Mouse (Mus musculus) embryonic stem cell, embryonic (primary cell): Measurements from ENCODE around the gene Dcaf1.

Experiments
- CTCF ChIA-PET, 4 experiments: fragments of 300-600 bp in 2 of 4; fragments of 350-600 bp in 2 of 4; sonication (Branson Sonifier 250); formaldehyde crosslinking; loops; one replicate each; lab custom pipeline; 2022; ENCODE audit warnings: inconsistent platforms in 2 of 4; lab: Charles Lee
- POLR2A ChIA-PET, 4 experiments: fragments of 300-600 bp in 2 of 4; fragments of 350-600 bp in 2 of 4; sonication (Branson Sonifier 250); formaldehyde crosslinking; loops; one replicate each; lab custom pipeline; 2022; ENCODE audit warnings: antibody characterized with exemption in 4 of 4, inconsistent platforms in 1 of 4; lab: Charles Lee

The Dcaf1 gene

DNA sequence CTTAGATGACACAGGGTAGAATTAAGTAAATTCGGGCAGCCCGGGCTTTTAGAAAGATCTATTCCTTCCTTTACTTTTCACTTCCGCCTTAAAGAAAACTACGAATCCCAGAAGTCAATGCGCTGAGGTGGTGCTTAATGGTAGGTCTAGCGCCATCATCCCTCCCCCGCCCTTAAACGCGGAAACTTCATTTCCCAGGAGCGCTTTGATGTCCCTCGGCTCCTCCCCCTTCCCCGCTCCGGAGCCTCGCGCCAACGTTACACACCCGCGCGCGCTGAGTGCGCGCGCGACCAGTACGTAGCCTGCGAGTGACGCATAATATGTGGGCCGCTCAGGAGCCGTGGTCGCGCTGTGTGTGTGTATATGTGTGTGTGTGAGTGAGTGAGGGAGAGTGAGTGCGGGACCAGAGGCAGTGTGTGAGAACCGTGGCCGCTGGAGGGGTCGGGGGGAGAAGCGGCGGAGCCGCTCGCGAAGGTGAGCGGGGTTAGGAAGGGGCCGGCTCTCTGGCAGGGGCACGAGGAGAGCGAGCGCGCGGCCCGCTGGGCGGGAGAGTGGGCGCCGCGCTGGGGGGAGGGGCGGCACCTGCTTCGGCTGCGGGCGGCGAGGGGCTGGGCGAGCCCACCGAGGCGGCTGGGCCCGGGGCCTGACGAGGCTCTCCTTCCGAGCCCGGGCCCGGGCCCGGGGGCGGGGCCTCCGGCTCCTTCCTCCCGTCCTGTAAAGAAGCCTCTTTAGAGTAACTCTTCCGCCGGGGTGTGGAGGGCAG is at the start of gene Dcaf1:
Gene Dcaf1 (plus strand): TSS at position 257 of the 763 bp plus-strand sequence.
- POLR2A ChIA-PET = interaction anchor here in 3 of 4 experiments (0.8 to 3.0 kb wide), 39 partner anchors 8 to 519 kb away, joined by 3 to 22 read pairs (median 4); partner anchors contain the start of genes Manf (in 3 of the 3), Rbm15b (in 3 of the 3), Rad54l2 (in 2 of the 3) and Tex264 (in 2 of the 3)
- CTCF ChIA-PET = interaction anchor here in 1 of 4 experiments (1.0 kb wide), 2 partner anchors 65 to 179 kb away, joined by 8 to 9 read pairs; partner anchors contain the start of gene Rbm15b

DNA sequence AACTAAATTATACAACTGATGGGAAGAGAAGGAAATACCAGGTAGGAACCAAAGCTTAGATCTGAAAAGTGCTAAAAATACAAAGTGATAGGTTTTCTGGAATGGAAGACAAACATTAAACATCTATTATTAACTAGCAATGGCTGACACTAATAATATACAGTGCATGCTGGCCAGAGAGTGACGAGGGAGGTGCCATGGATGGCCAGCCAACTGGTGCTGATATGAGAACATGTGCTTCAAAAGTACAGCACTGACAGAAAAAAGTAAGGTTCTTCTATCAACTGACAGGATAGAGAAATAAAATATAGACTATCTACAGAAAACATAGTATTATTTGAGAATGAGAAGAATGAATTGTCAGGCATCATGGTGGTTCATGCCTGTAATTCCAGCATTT is 45.6 kb upstream of the Dcaf1 start:
- ChIA-PET POLR2A (no interaction called here), CTCF (no interaction called here)

DNA sequence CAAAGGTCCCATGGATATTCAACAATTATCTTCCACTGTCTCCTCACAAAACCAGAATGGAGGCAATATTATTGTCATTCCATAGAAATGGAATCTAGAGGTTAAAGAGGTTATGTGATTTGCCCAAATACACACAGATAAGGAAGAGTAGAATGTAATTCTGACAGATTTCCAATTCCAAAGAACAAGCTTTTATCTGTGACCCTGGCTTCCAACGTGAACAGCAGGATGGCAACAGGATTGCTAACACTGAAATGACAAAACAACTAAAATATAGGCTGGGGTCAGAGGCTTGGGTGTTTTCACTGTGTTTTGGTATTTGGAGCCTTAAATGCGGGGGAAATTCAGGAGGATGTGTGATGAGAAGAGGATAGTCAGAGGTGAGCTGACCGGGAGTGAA is 44.3 kb upstream of the Dcaf1 start:
- CTCF ChIA-PET = interaction anchor here in 1 of 4 experiments (0.6 kb wide), 1 partner anchor 33 kb away, joined by 9 read pairs; no protein-coding TSS in a partner anchor
- POLR2A ChIA-PET = interaction anchor here in 2 of 4 experiments (0.6 to 1.8 kb wide), 6 partner anchors 10 to 346 kb away, joined by 3 to 6 read pairs (median 4); partner anchors contain the start of gene Rad54l2 (in 1 of the 2)

DNA sequence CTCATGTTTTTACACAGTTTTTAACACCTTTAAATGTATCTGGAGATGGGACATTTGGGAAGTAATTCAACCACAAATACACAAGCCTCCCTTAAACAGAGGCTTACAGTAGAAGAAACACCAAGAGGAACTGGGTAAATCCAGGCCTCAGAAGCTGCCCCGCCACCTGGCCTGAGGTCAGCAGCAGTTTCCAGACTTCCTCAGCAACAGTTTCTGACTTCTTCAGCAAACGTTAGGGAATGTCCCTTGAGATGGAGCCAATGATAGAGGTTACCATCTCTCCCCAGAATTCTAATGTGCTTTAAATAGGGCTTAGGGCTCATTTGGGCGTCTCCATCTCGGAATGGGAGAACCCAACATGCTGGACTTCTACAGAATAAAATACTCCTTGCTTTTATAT is 43.4 kb upstream of the Dcaf1 start:
- CTCF ChIA-PET = no interaction called here
- POLR2A ChIA-PET = interaction anchor here in 1 of 4 experiments (1.8 kb wide), 1 partner anchor 9 kb away, joined by 6 read pairs; no protein-coding TSS in a partner anchor

DNA sequence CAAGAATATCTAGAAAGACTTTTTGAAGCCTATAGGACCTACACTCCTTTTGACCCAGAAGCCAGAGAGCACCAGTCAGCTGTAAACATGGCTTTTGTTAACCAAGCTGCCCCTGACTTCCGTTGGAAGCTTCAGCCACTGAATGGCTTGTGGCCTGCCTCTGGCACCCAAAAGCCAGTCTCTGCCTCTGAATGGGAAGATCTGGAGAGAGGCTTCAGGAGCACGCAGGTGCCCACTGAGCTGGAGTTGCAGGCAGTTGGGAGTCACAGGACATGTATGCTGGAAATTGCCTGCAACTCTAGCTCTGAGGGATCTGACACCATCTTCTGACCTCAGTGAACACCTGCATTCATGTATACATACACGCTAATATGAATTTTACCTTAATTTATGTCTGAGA is 41.6 kb upstream of the Dcaf1 start:
- ChIA-PET POLR2A (interaction anchor here in 2 of 4 experiments (1.0 to 2.0 kb wide), 5 partner anchors 9 to 94 kb away, joined by 3 to 10 read pairs (median 3); partner anchors contain the start of gene Rad54l2 (in 1 of the 2)), CTCF (no interaction called here)

DNA sequence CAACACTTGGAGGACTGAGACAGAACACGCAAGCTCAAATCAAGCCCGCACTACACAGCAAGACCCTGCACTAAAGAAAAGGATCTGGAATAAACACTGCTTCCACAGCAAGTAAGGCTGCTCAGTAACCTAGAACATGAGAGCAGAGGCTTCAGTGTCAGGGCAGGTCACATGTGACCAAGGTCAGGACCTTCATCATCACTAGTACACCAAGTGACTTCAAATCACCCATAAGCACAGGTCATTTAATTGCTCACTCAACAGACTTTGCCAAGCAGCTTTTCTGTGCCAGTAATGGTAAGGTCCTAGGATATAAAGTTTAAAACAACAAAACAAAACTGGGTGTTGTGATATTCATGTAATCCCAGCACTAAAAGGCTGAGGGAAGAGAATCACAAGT is 38.1 kb upstream of the Dcaf1 start:
- POLR2A ChIA-PET = interaction anchor here in 2 of 4 experiments (0.5 to 2.5 kb wide), 4 partner anchors 13 to 203 kb away, joined by 3 to 14 read pairs (median 3); no protein-coding TSS in a partner anchor
- CTCF ChIA-PET = no interaction called here

DNA sequence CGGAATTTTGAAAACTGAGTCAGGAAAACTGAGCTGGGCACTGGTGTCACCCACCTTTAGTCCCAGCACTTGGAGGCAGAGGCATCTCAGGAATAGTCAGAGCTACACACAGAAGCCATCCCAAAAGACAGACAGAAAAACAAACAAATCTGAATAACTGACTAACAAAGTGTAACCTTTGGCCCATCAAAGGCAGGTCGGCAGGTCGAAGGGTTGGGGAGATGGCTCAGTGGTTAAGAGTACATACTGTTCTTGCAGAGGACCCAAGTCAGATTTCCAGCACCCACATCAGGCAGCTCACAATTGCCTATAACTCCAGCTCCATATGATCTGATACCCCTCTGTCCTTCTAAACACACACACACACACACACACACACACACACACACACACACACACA is 36.5 kb upstream of the Dcaf1 start:
- ChIA-PET POLR2A (interaction anchor here (0.7 to 6.3 kb wide), 12 partner anchors 14 to 992 kb away, joined by 3 to 72 read pairs (median 4); no protein-coding TSS in a partner anchor), CTCF (interaction anchor here (0.6 to 1.2 kb wide), 4 partner anchors 26 to 1497 kb away, joined by 3 to 5 read pairs (median 3); no protein-coding TSS in a partner anchor)

DNA sequence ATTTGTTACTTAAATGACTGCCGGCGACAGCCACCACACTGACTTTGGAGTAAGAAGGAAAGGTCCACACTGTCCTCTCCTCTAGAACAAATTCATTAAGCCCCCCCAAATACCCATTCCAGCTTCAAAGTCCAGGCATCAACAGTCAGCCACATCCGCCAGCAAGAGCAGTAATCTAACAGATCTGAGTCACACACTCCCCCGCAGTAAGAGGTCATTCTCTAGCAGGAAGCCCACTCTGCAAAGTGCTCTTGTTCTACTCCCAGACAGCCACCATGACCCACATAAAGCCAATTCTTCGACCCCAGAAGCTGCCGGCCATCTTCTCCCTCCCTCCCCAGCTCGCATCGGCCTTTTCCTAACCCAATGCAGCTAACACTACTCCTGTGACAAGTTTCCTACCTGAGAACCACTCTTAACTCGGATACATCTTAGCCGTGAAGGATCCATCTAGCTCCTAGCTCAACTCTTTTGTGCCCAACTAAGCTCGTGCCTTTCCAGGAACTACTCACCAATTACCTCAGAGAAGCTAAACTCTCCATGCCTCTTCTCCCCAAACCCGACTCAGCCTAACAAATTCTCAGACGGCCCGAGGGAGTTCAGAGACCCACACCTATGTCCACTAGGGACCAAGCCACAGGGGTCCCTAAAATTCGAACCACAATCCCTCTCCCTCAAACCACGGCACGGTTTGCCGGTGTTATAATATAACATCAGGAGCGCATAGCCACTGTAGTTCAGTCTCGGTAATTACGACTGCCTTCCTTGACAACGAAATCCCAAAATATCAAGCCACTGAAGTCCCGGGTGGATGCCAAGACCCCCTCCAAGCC is 33.5 kb upstream of the Dcaf1 start:
- CTCF ChIA-PET = interaction anchor here in 3 of 4 experiments (0.6 to 2.3 kb wide), 8 partner anchors 18 to 145 kb away, joined by 3 to 6 read pairs (median 4); no protein-coding TSS in a partner anchor
- POLR2A ChIA-PET = interaction anchor here (0.6 to 6.3 kb wide), 38 partner anchors 8 to 1850 kb away, joined by 3 to 72 read pairs (median 4); partner anchors contain the start of genes Cyb561d2 (in 1 of the 4), Manf (in 1 of the 4), Nprl2 (in 1 of the 4) and Rpl29 (in 1 of the 4)

DNA sequence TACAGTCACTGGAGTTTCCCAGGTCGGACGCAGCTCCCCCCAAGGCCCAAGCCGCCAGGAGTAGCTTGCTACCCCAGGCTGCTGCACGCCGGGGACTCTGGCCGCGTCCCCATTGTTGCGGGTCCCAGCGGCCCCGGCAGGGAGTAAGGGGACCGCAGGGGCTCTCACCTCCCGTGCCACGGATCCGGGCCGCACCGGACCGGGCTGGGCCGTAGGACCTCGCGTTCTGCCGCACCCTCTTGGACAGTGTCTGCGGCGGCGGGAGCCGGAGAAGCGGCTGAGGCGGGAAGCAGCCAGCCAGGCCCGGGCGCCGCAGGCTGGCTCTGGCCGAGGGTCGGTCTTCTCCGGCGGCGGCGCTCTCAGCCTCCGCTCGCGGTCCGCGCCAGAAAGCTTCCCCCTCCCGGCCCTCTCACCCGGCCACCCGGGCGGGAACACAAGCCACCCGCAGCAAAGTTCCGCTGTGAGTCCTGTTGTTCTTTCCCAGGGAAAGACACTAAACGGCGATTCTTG is 32.8 kb upstream of the Dcaf1 start, which contains the start of gene Rad54l2:
Gene Rad54l2 (minus strand): TSS at position 383 of the 510 bp plus-strand sequence.
- POLR2A ChIA-PET = interaction anchor here (0.6 to 6.3 kb wide), 37 partner anchors 9 to 1849 kb away, joined by 3 to 72 read pairs (median 4); partner anchors contain the start of genes Cyb561d2 (in 1 of the 4), Manf (in 1 of the 4), Nprl2 (in 1 of the 4) and Rpl29 (in 1 of the 4)
- CTCF ChIA-PET = interaction anchor here in 3 of 4 experiments (0.6 to 2.3 kb wide), 8 partner anchors 19 to 397 kb away, joined by 3 to 6 read pairs (median 4); no protein-coding TSS in a partner anchor

DNA sequence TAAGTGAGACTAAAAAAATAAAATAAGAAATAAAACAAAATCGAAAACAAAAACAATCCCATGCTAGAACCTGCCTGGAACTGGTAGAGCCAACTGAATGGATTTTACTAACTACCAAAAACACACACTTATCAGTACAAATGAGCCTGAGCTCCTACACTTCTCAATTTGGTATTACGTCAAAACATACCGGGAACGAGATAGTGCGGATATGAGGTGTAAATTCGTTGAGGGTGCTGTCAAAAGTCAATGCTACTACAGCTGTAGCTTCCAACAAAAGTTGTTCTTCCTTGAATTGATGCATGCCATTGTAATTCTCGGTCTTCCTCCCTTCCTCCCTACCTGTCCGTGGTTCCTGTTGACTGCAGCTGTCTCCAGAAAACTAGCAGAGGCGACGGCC is 32.3 kb upstream of the Dcaf1 start:
- ChIA-PET CTCF (interaction anchor here (0.6 to 2.3 kb wide), 9 partner anchors 19 to 457 kb away, joined by 3 to 6 read pairs (median 3); no protein-coding TSS in a partner anchor), POLR2A (interaction anchor here (0.6 to 6.3 kb wide), 27 partner anchors 9 to 1994 kb away, joined by 3 to 72 read pairs (median 5); partner anchors contain the start of genes Cyb561d2 (in 1 of the 4), Manf (in 1 of the 4) and Nprl2 (in 1 of the 4))

DNA sequence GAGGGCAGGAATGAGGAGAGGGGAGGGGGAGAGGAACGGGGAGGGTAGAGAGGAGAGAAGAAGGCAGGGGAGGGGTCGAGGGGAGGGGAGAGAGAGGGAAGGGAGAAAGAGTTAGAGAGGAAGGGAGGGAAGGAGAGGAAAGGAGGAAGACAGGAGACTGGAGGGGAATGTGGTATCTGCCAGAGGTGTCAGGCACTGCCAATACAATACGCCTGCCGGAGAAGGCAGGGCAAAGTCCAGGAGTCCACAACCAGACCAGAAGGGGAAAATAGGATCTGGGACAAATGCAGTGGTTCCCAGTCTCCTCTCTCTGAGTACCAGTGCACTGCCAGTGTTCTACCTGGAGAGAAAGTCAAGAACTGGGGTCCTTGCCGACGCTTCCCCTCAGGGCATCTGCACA is 30.8 kb upstream of the Dcaf1 start:
- CTCF ChIA-PET = interaction anchor here in 2 of 4 experiments (0.6 to 0.9 kb wide), 2 partner anchors 103 to 147 kb away, joined by 3 to 4 read pairs; no protein-coding TSS in a partner anchor
- POLR2A ChIA-PET = interaction anchor here in 3 of 4 experiments (0.6 to 6.3 kb wide), 7 partner anchors 19 to 799 kb away, joined by 3 to 72 read pairs (median 4); partner anchors contain the start of gene Tex264 (in 1 of the 3)

DNA sequence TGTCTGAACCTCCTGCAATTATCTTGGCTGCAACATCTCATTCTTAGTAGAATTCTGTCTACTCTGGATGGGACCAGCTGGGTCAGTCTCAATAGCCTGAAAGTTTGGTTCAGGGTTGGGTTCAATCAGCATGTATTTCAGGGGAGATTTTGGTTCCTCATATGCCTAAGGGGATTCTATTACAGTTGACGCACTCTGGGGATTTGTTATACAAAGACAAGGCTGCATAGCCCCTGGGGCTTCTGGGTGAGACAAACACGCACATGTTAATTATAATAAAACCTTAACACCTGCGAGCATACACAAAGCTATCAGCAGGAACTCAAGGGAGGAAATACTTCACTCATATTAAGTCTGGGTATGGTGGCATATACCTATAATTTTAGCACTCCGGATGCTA is 15.2 kb upstream of the Dcaf1 start:
- ChIA-PET POLR2A (no interaction called here), CTCF (no interaction called here)

DNA sequence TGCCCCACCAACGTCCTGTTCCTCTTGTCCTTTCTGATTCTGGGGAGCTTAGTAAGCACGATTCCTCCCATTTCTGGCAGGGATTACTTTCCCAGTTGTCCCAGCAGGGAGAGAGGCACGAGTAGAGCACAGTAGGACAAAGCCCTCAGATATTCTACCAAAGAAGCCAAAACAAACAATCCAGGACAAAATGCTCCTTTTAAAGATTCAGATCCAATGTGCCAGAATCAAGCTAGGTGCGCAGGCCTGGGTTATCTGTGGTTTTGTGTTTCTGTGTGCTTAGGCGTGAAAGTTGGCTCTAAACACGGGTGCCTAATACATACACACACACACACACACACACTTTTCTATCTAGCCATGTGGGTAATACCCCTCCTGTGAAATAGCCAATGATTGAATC is 3.5 kb upstream of the Dcaf1 start:
- ChIA-PET CTCF (interaction anchor here in 3 of 4 experiments (0.6 to 1.2 kb wide), 4 partner anchors 28 to 175 kb away, joined by 3 to 4 read pairs (median 4); no protein-coding TSS in a partner anchor), POLR2A (interaction anchor here in 3 of 4 experiments (0.6 to 2.5 kb wide), 9 partner anchors 28 to 445 kb away, joined by 3 to 9 read pairs (median 3); partner anchors contain the start of genes Manf (in 1 of the 3) and Tex264 (in 1 of the 3))

DNA sequence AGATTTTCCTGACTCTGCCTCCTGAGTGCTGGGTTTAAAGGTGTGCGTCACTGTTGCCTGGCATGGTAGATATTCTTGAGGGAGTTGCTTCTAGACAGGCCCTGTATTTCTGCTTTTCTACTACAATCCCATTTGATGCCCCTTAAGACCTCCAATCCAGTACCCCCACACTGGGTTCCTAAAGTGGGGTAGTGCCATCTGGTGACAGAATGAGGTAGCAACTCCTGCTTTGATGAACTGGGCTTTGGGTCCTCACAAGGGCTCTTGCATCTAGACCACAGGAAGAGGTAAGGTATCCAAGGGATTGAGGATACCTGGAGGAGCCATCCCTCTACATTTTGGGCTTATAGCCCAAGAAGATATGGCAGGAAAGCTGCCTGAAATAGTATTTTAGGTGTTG is 2.5 kb upstream of the Dcaf1 start:
- CTCF ChIA-PET = interaction anchor here in 2 of 4 experiments (0.6 to 1.5 kb wide), 5 partner anchors 31 to 597 kb away, joined by 3 to 4 read pairs (median 3); partner anchors contain the start of genes Grm2 (in 1 of the 2) and Rad54l2 (in 1 of the 2)
- POLR2A ChIA-PET = interaction anchor here in 2 of 4 experiments (0.9 to 2.5 kb wide), 6 partner anchors 29 to 145 kb away, joined by 3 to 9 read pairs (median 3); partner anchors contain the start of gene Tex264 (in 1 of the 2)

DNA sequence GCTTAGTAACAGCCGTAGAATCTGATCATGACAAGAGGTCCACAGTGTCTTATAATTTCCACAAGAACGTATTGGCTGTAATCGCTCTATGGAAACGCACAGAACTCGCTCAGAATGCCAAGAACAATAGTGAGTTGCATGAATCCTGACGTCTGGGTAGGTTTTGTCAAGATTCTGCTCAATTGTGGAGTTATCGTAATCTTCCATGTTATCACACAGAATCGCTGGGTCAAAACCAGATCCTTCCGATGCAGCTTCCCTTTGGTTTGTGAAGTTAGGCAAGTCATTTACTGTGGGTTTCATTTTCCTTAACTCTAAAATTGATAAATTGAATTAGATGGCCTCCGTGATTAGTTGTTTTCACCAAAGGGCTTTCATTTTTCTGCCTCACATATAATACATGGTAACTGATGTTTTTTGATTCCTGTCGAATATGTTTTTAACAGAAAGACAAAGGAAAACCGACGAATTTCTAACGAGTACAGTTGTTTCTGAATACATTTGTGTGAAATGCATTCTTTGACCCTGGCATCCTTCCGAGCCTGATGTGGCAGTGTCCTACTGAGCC is 540 bp upstream of the Dcaf1 start:
- ChIA-PET CTCF (no interaction called here), POLR2A (interaction anchor here in 1 of 4 experiments (1.6 kb wide), 1 partner anchor 71 kb away, joined by 4 read pairs; the partner anchor contains the start of gene Manf)
